Mouse (Mus musculus) testis, adult 2 months (tissue): ENCODE data around the gene Hmg20b. TPM values are rescaled to one million over a fixed set of nuclear protein-coding genes. Genes with fewer than 3 reads are reported as not detected.
A peak's percentile ranks its signal among the peaks of the same experiment; 100 is the strongest.

ENCODE experiments used
- H3K27ac ChIP-seq: fragments of 200-500 bp; 2 replicates; pipeline ENCODE4 v1.5.1; 2012; ENCODE audit warnings: low read depth, low read length; ENCODE audit not compliant: control insufficient read depth, insufficient read depth
- H3K27me3 ChIP-seq: fragments of 200-500 bp; 2 replicates; pipeline ENCODE4 v1.6.1; 2012; ENCODE audit warnings: mild to moderate bottlenecking, low read length, moderate library complexity; ENCODE audit not compliant: control insufficient read depth, insufficient read depth
- H3K36me3 ChIP-seq: fragments of 200-500 bp; 2 replicates; pipeline ENCODE4 v1.6.1; 2012; ENCODE audit warnings: mild to moderate bottlenecking, low read length; ENCODE audit not compliant: control insufficient read depth, insufficient read depth
- H3K4me1 ChIP-seq: fragments of 200-500 bp; 2 replicates; pipeline ENCODE4 v1.6.1; 2012; ENCODE audit warnings: low read length; ENCODE audit not compliant: control insufficient read depth, insufficient read depth
- H3K4me3 ChIP-seq: fragments of 200-500 bp; 2 replicates; pipeline ENCODE4 v1.5.1; 2012; ENCODE audit warnings: low read depth, mild to moderate bottlenecking, low read length, moderate library complexity, mixed read lengths; ENCODE audit not compliant: control insufficient read depth
- CTCF ChIP-seq: fragments of 200-500 bp; IDR thresholded peaks from 2 replicates; pipeline ENCODE4 v1.5.1; 2012; ENCODE audit warnings: low read depth, mild to moderate bottlenecking, inconsistent platforms, low read length, moderate library complexity; ENCODE audit not compliant: control insufficient read depth, insufficient read depth, insufficient replicate concordance
- POLR2A ChIP-seq: fragments of 200-500 bp; IDR thresholded peaks from 2 replicates; pipeline ENCODE4 v1.6.1; 2012; ENCODE audit warnings: low read depth, mild to moderate bottlenecking, inconsistent platforms, low read length, moderate library complexity; ENCODE audit not compliant: control insufficient read depth
- polyA plus RNA-seq: library from polyadenylated mRNA; depleted of rRNA; stranded (reverse); fragments of >200 nt; gene quantifications from 2 replicates; pipeline ENCODE4 v1.2.3, GENCODE M21; 2012

Hmg20b gene
- polyA plus RNA-seq, 1 experiment = 23.0 TPM

GRCm38 (mm10) chr10:81392781-81393185 is 42.5 kb upstream of the Hmg20b start, which contains the start of gene Smim24:
Gene Smim24, plus strand, starts transcription at chr10:81393051.
- peaks cover 32% of the 10 kb centered on the region for H3K4me1 ChIP-seq
- no peaks in the 10 kb centered on the region for H3K36me3 ChIP-seq

GRCm38 (mm10) chr10:81392270-81392669 is 42.0 kb upstream of the Hmg20b start:
- Histone ChIP-seq H3K36me3 (no peaks in the 10 kb centered on the region), H3K27me3 (no peaks in the 10 kb centered on the region), H3K4me1 (peaks cover 32% of the 10 kb centered on the region), H3K27ac (peak overlapping the region; percentile 27), H3K4me3 (peak overlapping the region; percentile 85)
- TF ChIP-seq CTCF (no peak), POLR2A (no peak)

More at GRCm38 (mm10) chr10:81392781-81393185, 42.5 kb upstream of the Hmg20b start, which contains the start of gene Smim24:
- Histone ChIP-seq H3K27me3 (no peaks in the 10 kb centered on the region), H3K27ac (peak within 1 kb of the TSS; percentile 92), H3K4me3 (peak within 1 kb of the TSS; percentile 85)
- TF ChIP-seq CTCF (no peak), POLR2A (no peak)

GRCm38 (mm10) chr10:81390678-81390965 is 40.3 kb upstream of the Hmg20b start:
- H3K27ac ChIP-seq = peak overlapping the region; percentile 7; the same call in 1 of the 2 replicates
- TF ChIP-seq CTCF (no peak), POLR2A (no peak; the same call in 1 of the 2 replicates)
- H3K36me3 ChIP-seq = no peaks in the 10 kb centered on the region
- no peaks in the 10 kb centered on the region for H3K27me3 ChIP-seq
- no peak overlapping the region for H3K4me3 ChIP-seq
- H3K4me1 ChIP-seq = peaks cover 40% of the 10 kb centered on the region

GRCm38 (mm10) chr10:81389801-81390677 is 39.8 kb upstream of the Hmg20b start:
- Histone ChIP-seq H3K36me3 (no peaks in the 10 kb centered on the region), H3K4me3 (no peak overlapping the region), H3K27ac (peak overlapping the region; percentile 7; the same call in 1 of the 2 replicates), H3K4me1 (peaks cover 45% of the 10 kb centered on the region), H3K27me3 (no peaks in the 10 kb centered on the region)
- TF ChIP-seq CTCF (peak; percentile 57; the same call in 1 of the 2 replicates), POLR2A (no peak)

- H3K27ac ChIP-seq = no peak overlapping the region
Observed at GRCm38 (mm10) chr10:81389373-81389772, 39.1 kb upstream of the Hmg20b start.

GRCm38 (mm10) chr10:81388505-81389055 is 38.3 kb upstream of the Hmg20b start, which contains the start of gene Gm48552:
Gene Gm48552, plus strand, starts transcription at chr10:81389005.
- H3K4me3 ChIP-seq = no peak within 1 kb of the TSS

More at GRCm38 (mm10) chr10:81389373-81389772, 39.1 kb upstream of the Hmg20b start:
- Histone ChIP-seq H3K36me3 (no peaks in the 10 kb centered on the region), H3K4me1 (peaks cover 44% of the 10 kb centered on the region), H3K4me3 (no peak overlapping the region), H3K27me3 (no peaks in the 10 kb centered on the region)
- TF ChIP-seq POLR2A = no peak

GRCm38 (mm10) chr10:81387716-81388115 is 37.4 kb upstream of the Hmg20b start:
- Histone ChIP-seq H3K4me1 (peaks cover 35% of the 10 kb centered on the region), H3K36me3 (no peaks in the 10 kb centered on the region), H3K27me3 (no peaks in the 10 kb centered on the region), H3K4me3 (no peak overlapping the region), H3K27ac (no peak overlapping the region)
- TF ChIP-seq CTCF = no peak

More at GRCm38 (mm10) chr10:81388505-81389055, 38.3 kb upstream of the Hmg20b start, which contains the start of gene Gm48552:
- H3K4me1 ChIP-seq = peaks cover 38% of the 10 kb centered on the region
- no peaks in the 10 kb centered on the region for H3K27me3 ChIP-seq
- TF ChIP-seq CTCF = no peak
- TF ChIP-seq POLR2A = peak; percentile 46; the same call in 1 of the 2 replicates
- H3K36me3 ChIP-seq = no peaks in the 10 kb centered on the region
- H3K27ac ChIP-seq = no peak within 1 kb of the TSS
